Mouse (Mus musculus) mesoderm, embryonic 11.5 days (tissue): ENCODE measurements around the gene Nanog.

ENCODE experiments used
- DNase-seq: peaks from one replicate; pipeline ENCODE4 v3.0.0-alpha.2; 2012; ENCODE audit warnings: low read depth, low spot score

The Nanog gene

DNA sequence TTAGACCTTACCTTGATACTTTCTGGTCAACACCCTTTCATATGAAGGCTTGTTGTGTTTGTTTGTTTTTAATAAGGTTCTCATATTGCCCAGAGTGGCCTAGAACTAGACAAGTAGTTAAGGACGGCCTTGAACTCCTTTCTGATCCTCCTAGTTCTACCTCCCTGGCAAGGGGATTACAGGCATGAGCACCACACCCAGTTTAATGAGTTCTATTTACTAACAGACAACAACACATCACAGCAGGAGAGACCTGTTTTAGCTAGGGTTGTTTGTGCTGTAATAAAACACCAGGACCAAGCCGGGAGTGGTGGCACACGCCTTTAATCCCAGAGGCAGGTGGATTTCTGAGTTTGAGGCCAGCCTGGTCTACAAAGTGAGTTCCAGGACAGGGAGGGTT, 55.2 kb downstream of the Nanog start:
- DNase-seq, result no peak

DNA sequence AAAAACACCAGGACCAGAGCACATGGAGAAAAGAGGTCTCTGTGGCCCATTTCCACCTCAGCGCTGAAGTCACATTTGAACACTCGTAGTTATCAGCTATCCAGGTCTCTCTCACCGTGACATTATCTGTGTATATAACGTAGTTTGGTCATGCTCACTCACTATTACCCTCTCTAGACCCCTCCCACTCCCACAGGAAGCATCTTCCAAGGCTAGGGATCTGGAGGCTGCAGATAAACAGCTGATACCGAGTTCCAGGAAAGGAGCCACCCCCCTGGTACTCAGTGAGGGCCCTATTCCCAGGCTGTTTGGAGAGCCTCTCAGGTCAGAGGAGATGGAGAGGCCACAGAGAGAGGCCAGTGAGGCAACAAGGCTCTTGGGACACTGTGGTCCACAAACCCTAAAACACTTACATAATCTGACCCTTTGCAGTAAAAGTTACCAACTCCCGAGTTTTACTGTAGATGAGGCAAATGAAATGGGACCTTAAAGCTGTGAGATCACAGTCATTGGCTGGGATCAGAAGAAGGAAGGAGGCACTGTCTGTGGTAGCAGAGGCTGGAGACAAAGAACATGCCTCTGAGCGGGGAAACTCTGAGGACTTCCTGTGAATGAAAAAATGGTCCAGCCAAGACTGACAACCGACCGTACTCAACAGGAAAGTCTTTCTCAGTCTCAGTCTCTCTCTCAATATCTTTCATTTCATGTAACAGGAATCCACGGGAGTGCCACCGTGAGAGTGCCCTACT, 55.8 kb downstream of the Nanog start:
- no peak for DNase-seq

DNA sequence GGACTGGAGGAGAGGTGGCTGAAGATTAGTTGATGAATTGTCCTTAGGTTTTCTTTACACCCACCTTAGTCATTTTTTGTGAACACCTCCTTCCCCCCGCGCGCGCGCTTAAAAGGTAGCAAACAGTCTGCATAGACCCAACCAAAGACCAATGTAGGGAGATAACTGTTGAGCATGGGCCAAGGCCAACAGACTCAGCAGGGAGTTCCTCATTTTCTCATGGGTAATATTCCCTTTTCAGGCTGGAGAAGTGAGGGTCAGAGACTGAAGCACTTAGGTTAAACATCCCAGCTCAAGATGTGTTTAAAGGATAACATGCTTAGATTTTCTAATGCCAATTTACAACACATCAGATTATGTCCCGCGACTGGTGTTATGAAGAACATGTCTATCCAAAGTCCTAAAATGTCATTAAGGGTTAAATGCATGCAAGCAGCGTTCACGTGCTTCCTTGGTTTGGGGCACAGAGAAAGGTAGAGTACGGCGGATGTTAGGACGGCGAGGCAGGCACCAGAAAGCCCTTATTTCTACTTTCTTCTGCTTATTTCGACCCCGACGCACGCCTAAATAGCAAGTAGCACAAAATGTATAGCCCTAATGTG, 56.7 kb downstream of the Nanog start:
- DNase-seq, result no peak
